Mouse (Mus musculus) limb, embryonic 13.5 days (tissue): ENCODE data around the gene Fbln7. TPM values are rescaled to one million over a fixed set of nuclear protein-coding genes. Genes with fewer than 3 reads are reported as not detected.

Experiments used
- ATAC-seq: fragments of 200-750 bp; cut with Nextera tagmentation; 2 replicates; pipeline ENCODE4 v1.8.0; 2017; ENCODE audit warnings: low read depth, moderate number of reproducible peaks, moderate TSS enrichment; ENCODE audit not compliant: low FRiP score
- H3K27ac ChIP-seq: fragments of 300-500 bp; sonication (generic); 2 replicates; pipeline ENCODE4 v1.5.1; 2015; ENCODE audit warnings: inconsistent platforms, mild to moderate bottlenecking, moderate library complexity
- H3K27me3 ChIP-seq: fragments of 300-500 bp; sonication (generic); 2 replicates; pipeline ENCODE4 v1.6.1; 2015; ENCODE audit warnings: mild to moderate bottlenecking, inconsistent platforms
- H3K36me3 ChIP-seq: fragments of 300-500 bp; sonication (generic); 2 replicates; pipeline ENCODE4 v1.6.1; 2015; ENCODE audit warnings: inconsistent platforms, mild to moderate bottlenecking, moderate library complexity
- H3K4me1 ChIP-seq: fragments of 300-500 bp; sonication (generic); 2 replicates; pipeline ENCODE4 v1.6.1; 2015; ENCODE audit warnings: inconsistent platforms
- H3K4me2 ChIP-seq: fragments of 300-500 bp; sonication (generic); replicated peaks from 2 replicates; pipeline ENCODE4 v1.6.1; 2015; ENCODE audit warnings: inconsistent platforms, mild to moderate bottlenecking, moderate library complexity
- H3K4me3 ChIP-seq: fragments of 300-500 bp; sonication (generic); 2 replicates; pipeline ENCODE4 v1.5.1; 2015; ENCODE audit warnings: moderate library complexity, mild to moderate bottlenecking, inconsistent platforms
- H3K9ac ChIP-seq: fragments of 300-500 bp; sonication (generic); 2 replicates; pipeline ENCODE4 v1.6.1; 2015; ENCODE audit warnings: mild to moderate bottlenecking, inconsistent platforms
- H3K9me3 ChIP-seq: fragments of 300-500 bp; sonication (generic); 2 replicates; pipeline ENCODE4 v1.6.1; 2016; ENCODE audit warnings: inconsistent platforms
- WGBS: fragments of 180-500 bp; shearing (Covaris S2); methylation state at CpG from one replicate; pipeline ENCODE4 v1.1.7; 2015; 5-methylcytosine and 5-hydroxymethylcytosine counted together
- microRNA-seq: library from miRNA; unstranded; fragments of <30 nt; microRNA quantifications from one replicate; pipeline ENCODE4, GENCODE M21; 2016
- polyA plus RNA-seq: library from polyadenylated mRNA; unstranded; fragments of >200 nt; fragmentation: Nextera tagmentation; extraction: Ambion mirVana; gene quantifications from 2 replicates; pipeline ENCODE4 v1.2.1, GENCODE M21; 2015

Fbln7 gene
- polyA plus RNA-seq, 1 experiment from 2014 or later: 7.3 TPM

DNA sequence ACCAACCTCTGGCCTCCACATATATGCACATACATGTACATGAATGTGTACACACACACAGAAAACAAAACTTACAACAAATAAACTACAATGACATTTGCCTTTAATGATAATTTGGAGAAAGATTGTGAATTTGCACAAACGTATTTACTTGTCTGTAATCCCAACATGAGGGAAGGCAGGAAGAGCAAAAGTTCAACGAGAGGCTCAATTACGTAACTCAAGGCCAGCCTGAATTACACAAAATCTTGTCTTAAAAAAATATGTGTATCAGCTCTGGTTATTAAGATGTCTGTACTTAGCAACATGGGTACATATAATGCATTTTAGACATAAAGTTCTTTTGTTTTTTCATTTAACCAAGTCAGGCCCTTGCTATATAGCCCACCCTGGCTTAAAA is 73.5 kb downstream of the Fbln7 start:
- WGBS: 91% methylated on average over 3 of the region's 3 CpGs
- Histone ChIP-seq H3K9me3 (no peaks in the 10 kb centered on the region), H3K4me3 (no peak overlapping the region), H3K4me1 (no peaks in the 10 kb centered on the region), H3K27ac (no peak overlapping the region), H3K9ac (no peak overlapping the region), H3K36me3 (peaks cover 27% of the 10 kb centered on the region), H3K27me3 (no peaks in the 10 kb centered on the region), H3K4me2 (no peak overlapping the region)
- no peak for ATAC-seq

- ATAC-seq: peak; percentile 95
- peaks cover 6% of the 10 kb centered on the region; the same call in 1 of the 2 replicates for H3K36me3 ChIP-seq
- no peaks in the 10 kb centered on the region for H3K9me3 ChIP-seq
- peaks cover 5% of the 10 kb centered on the region; the same call in 1 of the 2 replicates for H3K4me1 ChIP-seq
- H3K27ac ChIP-seq: peak within 1 kb of the TSS; percentile 85
- H3K27me3 ChIP-seq: no peaks in the 10 kb centered on the region
- peak within 1 kb of the TSS; percentile 69 for H3K4me2 ChIP-seq
- 1% methylated on average over 65 of the region's 65 CpGs for WGBS
- peak within 1 kb of the TSS; percentile 60 for H3K4me3 ChIP-seq
- peak within 1 kb of the TSS; percentile 72 for H3K9ac ChIP-seq
These were observed 81.1 kb downstream of the Fbln7 start, which contains the start of gene Zc3h8 for GRCm38 (mm10) chr2:128943538-128944528. Zc3h8 (minus strand) TSS chr2:128944077.

Small RNAs within 50 kb of the gene (microRNA-seq; reads per million reads assigned to microRNA genes)
- not detected for gene Gm22859

Other genes starting within 250 kb of the Fbln7 start
- gene Anapc1, start 175.6 kb upstream of the Fbln7 start, polyA plus RNA-seq: 60.8 and 73.0 TPM in 2 replicates
- 13.1 and 15.6 TPM in 2 replicates for gene Mertk, start 164.0 kb upstream of the Fbln7 start, polyA plus RNA-seq
- 31.3 and 33.8 TPM in 2 replicates for gene Tmem87b, start 44.9 kb upstream of the Fbln7 start, polyA plus RNA-seq
- 7.5 and 9.3 TPM in 2 replicates for gene Zc3h8, start 81.1 kb downstream of the Fbln7 start, polyA plus RNA-seq
- gene Zc3h6, start 104.4 kb downstream of the Fbln7 start, polyA plus RNA-seq: 1.9 and 2.0 TPM in 2 replicates
- 21.3 and 21.5 TPM in 2 replicates for gene Gm10762, start 104.7 kb downstream of the Fbln7 start, polyA plus RNA-seq
- 0.09 and 0.14 TPM in 2 replicates for gene Vinac1, start 185.2 kb downstream of the Fbln7 start, polyA plus RNA-seq
- gene Ttl, start 203.0 kb downstream of the Fbln7 start, polyA plus RNA-seq: 19.4 and 22.0 TPM in 2 replicates
- gene Polr1b, start 238.0 kb downstream of the Fbln7 start, polyA plus RNA-seq: 28.6 and 30.4 TPM in 2 replicates